Mouse (Mus musculus) limb, embryonic 15.5 days (tissue): Measurements from ENCODE around the gene Lgals8. TPM values are rescaled to one million over a fixed set of nuclear protein-coding genes. Genes with fewer than 3 reads are reported as not detected.

ENCODE experiments used
- ATAC-seq: fragments of 200-750 bp; cut with Nextera tagmentation; 2 replicates; pipeline ENCODE4 v1.8.0; 2017; ENCODE audit warnings: low read depth, moderate TSS enrichment; ENCODE audit not compliant: insufficient number of reproducible peaks, low FRiP score, low TSS enrichment
- H3K27ac ChIP-seq: fragments of 300-500 bp; sonication (generic); 2 replicates; pipeline ENCODE4 v1.5.1; 2015; ENCODE audit warnings: moderate library complexity, mild to moderate bottlenecking, inconsistent platforms
- H3K27me3 ChIP-seq: fragments of 300-500 bp; sonication (generic); 2 replicates; pipeline ENCODE4 v1.6.1; 2015; ENCODE audit warnings: inconsistent platforms
- H3K36me3 ChIP-seq: fragments of 300-500 bp; sonication (generic); 2 replicates; pipeline ENCODE4 v1.6.1; 2015; ENCODE audit warnings: inconsistent platforms
- H3K4me1 ChIP-seq: fragments of 300-500 bp; sonication (generic); 2 replicates; pipeline ENCODE4 v1.6.1; 2015; ENCODE audit warnings: inconsistent platforms
- H3K4me2 ChIP-seq: fragments of 300-500 bp; sonication (generic); 2 replicates; pipeline ENCODE4 v1.6.1; 2015; ENCODE audit warnings: mild to moderate bottlenecking, inconsistent platforms
- H3K4me3 ChIP-seq: fragments of 300-500 bp; sonication (generic); 2 replicates; pipeline ENCODE4 v1.5.1; 2015; ENCODE audit warnings: mild to moderate bottlenecking, inconsistent platforms
- H3K9ac ChIP-seq: fragments of 300-500 bp; sonication (generic); 2 replicates; pipeline ENCODE4 v1.6.1; 2015; ENCODE audit warnings: inconsistent platforms
- H3K9me3 ChIP-seq: fragments of 300-500 bp; sonication (generic); 2 replicates; pipeline ENCODE4 v1.6.1; 2016; ENCODE audit warnings: inconsistent platforms
- WGBS: fragments of 180-500 bp; shearing (Covaris S2); methylation state at CpG from one replicate; pipeline ENCODE4 v1.1.7; 2015; 5-methylcytosine and 5-hydroxymethylcytosine counted together
- polyA plus RNA-seq: library from polyadenylated mRNA; unstranded; fragments of >200 nt; fragmentation: Nextera tagmentation; extraction: Ambion mirVana; gene quantifications from 2 replicates; pipeline ENCODE4 v1.2.1, GENCODE M21; 2015

Lgals8 gene
- 23.4 and 23.6 TPM in 2 replicates for polyA plus RNA-seq

DNA sequence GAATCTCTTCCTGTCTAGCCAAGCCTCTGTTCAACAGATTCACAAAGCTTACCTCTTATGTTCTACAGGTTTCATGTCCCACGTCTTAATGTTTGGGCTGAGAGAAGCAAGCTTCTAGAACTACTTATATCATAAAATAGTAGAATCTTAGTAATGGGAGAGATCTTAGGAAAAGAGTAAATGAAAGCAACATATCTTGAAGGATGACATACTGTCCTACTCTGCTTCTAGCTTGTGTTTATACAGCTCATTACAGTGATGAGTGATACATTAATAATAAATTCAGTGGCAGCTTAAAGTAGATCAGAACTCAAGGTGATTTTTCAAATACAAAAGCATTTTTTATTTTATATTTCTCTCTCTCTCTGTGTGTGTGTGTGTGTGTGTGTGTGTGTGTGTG, at the start of gene Lgals8:
TSS of gene Lgals8 (minus strand) at position 101 of the 400 bp plus-strand sequence.
- WGBS = 84% methylated on average over 1 of the region's 1 CpGs
- no peak for ATAC-seq
- H3K9me3 ChIP-seq = no peaks in the 10 kb centered on the region

DNA sequence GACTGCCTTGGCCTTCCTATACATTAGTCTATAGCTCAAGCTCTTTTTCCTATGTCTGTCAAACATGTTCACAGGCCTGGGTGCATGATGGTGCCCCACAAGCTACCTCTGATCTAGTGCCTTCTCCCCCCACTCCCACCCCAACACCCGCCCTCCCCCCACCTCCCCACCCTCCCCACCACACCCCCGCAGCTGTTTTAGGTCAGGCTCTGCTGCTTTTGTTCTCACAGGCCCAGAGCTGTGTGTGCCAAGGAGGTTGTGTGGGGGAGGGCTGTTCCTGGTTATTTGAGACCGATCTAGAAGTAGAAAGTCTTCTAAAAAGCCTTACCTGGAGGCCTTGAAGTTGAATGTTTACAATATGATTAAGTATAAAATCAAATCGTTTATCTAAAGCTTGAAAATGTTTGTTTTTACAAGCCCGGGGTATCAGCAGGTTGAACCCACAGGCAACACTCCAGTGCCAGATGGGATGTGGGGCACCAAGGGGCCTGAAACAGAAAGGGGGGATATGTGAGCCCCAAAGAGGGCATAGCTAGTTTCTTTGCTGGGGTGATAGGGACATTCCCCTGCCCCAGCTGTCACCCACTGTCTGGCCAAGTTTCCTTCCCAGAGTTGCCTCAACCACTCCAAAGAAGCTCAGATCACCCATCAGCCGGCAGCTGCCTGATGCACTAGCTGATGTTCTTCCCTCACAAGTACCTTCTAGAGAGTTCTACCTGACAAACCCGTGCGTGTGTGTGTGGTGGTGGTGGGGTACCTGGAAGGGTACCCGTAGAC, 46.6 kb upstream of the Lgals8 start:
- Histone ChIP-seq H3K4me1 (no peaks in the 10 kb centered on the region), H3K27me3 (no peaks in the 10 kb centered on the region), H3K36me3 (no peaks in the 10 kb centered on the region), H3K27ac (no peak overlapping the region), H3K4me2 (no peak overlapping the region), H3K9me3 (no peaks in the 10 kb centered on the region), H3K9ac (no peak overlapping the region), H3K4me3 (no peak overlapping the region)
- no peak for ATAC-seq
- 59% methylated on average over 9 of the region's 9 CpGs for WGBS

More for the DNA sequence above, at the start of gene Lgals8:
- Histone ChIP-seq H3K4me3 (no peak within 1 kb of the TSS), H3K27me3 (no peaks in the 10 kb centered on the region), H3K4me1 (peaks cover 9% of the 10 kb centered on the region; the same call in 1 of the 2 replicates), H3K36me3 (no peaks in the 10 kb centered on the region), H3K27ac (no peak within 1 kb of the TSS), H3K4me2 (no peak within 1 kb of the TSS), H3K9ac (no peak within 1 kb of the TSS)

DNA sequence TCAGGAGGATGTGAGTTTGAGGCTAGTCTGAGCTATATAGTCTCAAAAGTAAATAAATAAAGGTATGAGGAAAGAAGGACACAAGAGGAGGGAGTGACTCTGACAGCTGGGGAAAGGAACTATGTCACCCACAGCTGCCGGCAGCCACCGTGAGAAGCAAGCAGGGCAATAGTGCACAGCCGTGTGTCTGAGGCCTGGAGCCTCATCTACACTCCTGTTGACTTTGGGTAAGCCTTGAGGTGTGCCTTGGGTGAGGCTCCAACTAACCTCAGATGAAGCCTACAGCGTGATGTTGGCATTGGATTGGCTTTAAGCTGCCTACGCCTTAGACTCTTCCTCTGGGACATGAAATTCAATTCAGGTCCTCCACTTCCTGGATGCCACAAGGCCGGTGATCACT, 45.3 kb upstream of the Lgals8 start:
- no peak overlapping the region for H3K27ac ChIP-seq

DNA sequence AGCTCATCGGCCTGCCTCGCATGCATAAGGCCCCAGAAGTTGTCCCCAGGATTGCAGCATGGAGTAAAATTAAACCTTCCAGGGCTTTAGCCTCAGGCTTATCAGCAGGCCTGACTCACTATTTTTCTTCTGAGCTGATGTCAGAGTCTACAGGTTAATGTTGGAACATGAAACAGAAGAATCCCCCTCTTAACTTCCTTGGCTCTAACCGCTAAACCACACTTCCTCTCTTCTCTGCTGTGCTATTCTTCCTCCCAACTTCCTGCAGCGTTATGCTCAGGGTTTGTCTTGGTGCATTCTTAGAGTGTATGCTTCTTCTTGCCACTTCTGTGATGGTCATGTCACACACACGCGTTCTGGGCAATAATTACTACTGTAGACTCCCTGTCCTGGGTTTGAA, 42.7 kb upstream of the Lgals8 start:
- Histone ChIP-seq H3K9me3 (no peaks in the 10 kb centered on the region), H3K36me3 (no peaks in the 10 kb centered on the region), H3K4me3 (no peak overlapping the region), H3K27ac (no peak overlapping the region), H3K4me2 (no peak overlapping the region), H3K9ac (no peak overlapping the region), H3K4me1 (peaks cover 4% of the 10 kb centered on the region; the same call in 1 of the 2 replicates), H3K27me3 (no peaks in the 10 kb centered on the region)
- no peak for ATAC-seq
- 87% methylated on average over 6 of the region's 6 CpGs for WGBS

More for the DNA sequence above, 45.3 kb upstream of the Lgals8 start:
- Histone ChIP-seq H3K9me3 (no peaks in the 10 kb centered on the region), H3K27me3 (no peaks in the 10 kb centered on the region), H3K4me2 (no peak overlapping the region), H3K36me3 (no peaks in the 10 kb centered on the region), H3K9ac (no peak overlapping the region), H3K4me3 (no peak overlapping the region), H3K4me1 (no peaks in the 10 kb centered on the region)
- ATAC-seq = no peak
- 88% methylated on average over 6 of the region's 6 CpGs for WGBS

DNA sequence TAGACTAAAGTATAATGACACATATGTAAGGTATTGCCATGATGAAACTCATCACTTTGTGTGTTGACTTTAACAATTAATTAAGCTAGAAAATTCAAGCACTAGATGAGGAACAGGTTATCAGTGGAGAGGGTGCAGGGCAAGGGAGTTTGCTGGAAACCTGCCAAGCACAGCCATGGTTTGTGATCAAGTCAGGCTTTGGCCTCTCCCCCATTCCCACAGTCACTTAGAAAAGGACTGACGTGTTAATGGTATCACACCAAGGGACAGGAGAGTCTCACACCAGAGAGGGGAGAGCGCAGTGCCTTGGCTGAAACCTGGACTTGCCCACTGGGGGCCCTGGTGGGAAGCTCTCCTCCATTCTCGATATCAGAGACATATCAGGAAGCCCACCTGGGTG, 40.6 kb upstream of the Lgals8 start:
- Histone ChIP-seq H3K9ac (no peak overlapping the region), H3K27me3 (no peaks in the 10 kb centered on the region), H3K36me3 (no peaks in the 10 kb centered on the region), H3K9me3 (no peaks in the 10 kb centered on the region), H3K27ac (no peak overlapping the region), H3K4me2 (no peak overlapping the region), H3K4me1 (peaks cover 4% of the 10 kb centered on the region; the same call in 1 of the 2 replicates), H3K4me3 (no peak overlapping the region)
- ATAC-seq = no peak
- WGBS = 74% methylated on average over 3 of the region's 3 CpGs

DNA sequence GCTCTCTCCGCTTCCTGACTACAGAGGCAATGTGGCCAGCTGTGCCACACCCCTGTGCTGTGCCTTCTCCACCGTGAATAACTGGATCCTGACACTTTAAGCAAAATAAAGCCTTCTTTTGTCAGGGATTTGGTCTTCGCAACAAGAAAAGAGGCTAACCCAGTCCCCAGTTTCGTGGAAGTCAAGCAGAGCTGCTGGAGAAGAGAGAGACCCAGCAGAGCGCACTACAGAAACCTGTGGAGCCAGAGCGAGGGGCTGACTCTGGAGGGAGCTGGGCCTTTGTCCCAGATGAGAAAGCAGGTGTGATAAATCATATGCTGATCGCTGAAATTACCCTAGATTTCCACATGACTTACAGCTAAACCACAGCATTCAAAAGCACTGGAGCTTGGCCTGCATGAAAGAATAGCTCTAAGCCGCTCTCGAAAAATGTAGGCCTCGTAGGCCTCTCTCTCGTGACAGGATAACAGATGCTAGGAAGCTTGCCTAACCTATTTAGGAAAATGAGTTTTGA, 38.6 kb upstream of the Lgals8 start:
- H3K27me3 ChIP-seq = no peaks in the 10 kb centered on the region
- no peak overlapping the region for H3K4me3 ChIP-seq
- H3K4me1 ChIP-seq = peaks cover 4% of the 10 kb centered on the region; the same call in 1 of the 2 replicates
- 45% methylated on average over 11 of the region's 11 CpGs for WGBS
- no peak for ATAC-seq
- H3K36me3 ChIP-seq = no peaks in the 10 kb centered on the region
- H3K9ac ChIP-seq = no peak overlapping the region
- no peak overlapping the region for H3K4me2 ChIP-seq
- no peaks in the 10 kb centered on the region for H3K9me3 ChIP-seq
- peak overlapping the region; percentile 38; the same call in 1 of the 2 replicates for H3K27ac ChIP-seq

DNA sequence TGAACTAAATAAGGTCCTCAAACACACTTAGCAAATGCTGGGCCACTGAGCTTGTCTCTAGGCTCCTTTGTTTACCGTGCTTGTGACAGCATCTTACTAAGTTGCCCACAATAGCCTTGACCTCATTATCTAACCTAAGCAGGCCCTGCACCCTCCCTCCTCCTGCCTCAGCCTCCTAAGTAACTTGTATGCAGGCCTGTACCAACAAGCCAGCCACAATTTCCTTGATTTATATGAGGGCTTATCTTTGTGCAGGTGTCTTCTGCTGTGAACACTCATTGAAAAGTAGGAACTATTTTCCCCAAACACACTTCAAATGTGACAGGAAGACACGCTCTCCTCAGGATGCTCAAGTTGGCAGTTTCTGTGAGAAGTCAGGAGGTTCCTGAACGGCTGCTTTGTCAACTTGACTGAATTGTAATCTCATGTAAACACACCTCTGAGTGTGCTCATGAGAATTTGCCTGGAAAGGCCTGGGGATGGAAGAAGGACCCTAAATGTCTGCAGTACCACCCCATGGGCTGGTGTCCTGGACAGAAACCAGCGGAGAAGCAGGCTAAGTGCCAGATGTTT, 38.0 kb upstream of the Lgals8 start:
- H3K36me3 ChIP-seq = no peaks in the 10 kb centered on the region
- 44% methylated on average over 4 of the region's 4 CpGs for WGBS
- no peak overlapping the region for H3K4me3 ChIP-seq
- no peaks in the 10 kb centered on the region for H3K27me3 ChIP-seq
- H3K9ac ChIP-seq = no peak overlapping the region
- no peak for ATAC-seq
- peaks cover 4% of the 10 kb centered on the region; the same call in 1 of the 2 replicates for H3K4me1 ChIP-seq
- H3K27ac ChIP-seq = peak overlapping the region; percentile 38; the same call in 1 of the 2 replicates
- no peak overlapping the region for H3K4me2 ChIP-seq
- H3K9me3 ChIP-seq = no peaks in the 10 kb centered on the region

DNA sequence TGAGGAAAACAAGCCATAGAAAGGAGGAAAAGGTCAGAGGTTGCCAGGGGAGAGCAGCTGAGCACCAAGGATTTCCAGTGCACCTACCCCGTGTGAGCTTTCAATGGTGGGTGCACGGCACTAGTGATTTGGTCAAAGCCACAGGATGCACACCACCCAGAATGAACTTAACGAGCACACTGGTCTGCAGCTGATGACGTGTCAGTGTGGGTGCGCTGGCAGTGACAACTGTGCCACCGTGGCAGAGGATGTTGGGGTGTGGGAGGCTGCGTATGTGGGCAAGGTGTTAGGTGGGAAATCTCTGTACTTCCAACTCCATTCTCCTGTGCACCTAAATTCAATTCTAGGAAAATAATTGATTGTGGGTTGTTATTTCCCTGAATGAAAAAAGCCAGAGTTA, 34.4 kb upstream of the Lgals8 start:
- no peak overlapping the region for H3K27ac ChIP-seq
- no peaks in the 10 kb centered on the region for H3K9me3 ChIP-seq
- H3K4me1 ChIP-seq = peaks cover 4% of the 10 kb centered on the region; the same call in 1 of the 2 replicates
- no peak overlapping the region for H3K4me3 ChIP-seq
- H3K27me3 ChIP-seq = no peaks in the 10 kb centered on the region
- H3K4me2 ChIP-seq = no peak overlapping the region
- WGBS = 72% methylated on average over 7 of the region's 7 CpGs
- H3K9ac ChIP-seq = no peak overlapping the region
- no peak for ATAC-seq
- H3K36me3 ChIP-seq = no peaks in the 10 kb centered on the region

DNA sequence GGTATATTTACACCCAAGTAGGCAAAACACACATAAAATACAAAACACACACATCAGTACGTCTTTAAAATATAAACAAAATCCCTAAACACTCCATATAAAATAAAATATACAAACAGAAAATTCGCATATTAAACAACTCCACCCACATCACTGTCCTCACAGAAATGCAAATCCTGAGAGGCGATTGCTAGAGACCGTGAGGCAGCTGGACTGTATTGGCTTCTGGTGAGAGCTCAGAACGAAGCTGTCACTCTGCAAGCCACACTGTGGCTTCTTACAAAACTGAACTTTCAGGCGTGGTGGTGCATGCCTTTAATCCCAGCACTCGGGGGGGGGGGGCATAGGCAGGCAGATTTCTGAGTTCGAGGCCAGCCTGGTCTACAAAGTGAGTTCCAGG, 33.1 kb upstream of the Lgals8 start:
- WGBS = 66% methylated on average over 8 of the region's 8 CpGs
- no peak overlapping the region for H3K9ac ChIP-seq
- no peak overlapping the region for H3K4me2 ChIP-seq
- no peaks in the 10 kb centered on the region for H3K36me3 ChIP-seq
- no peaks in the 10 kb centered on the region for H3K27me3 ChIP-seq
- ATAC-seq = no peak
- no peaks in the 10 kb centered on the region for H3K9me3 ChIP-seq
- no peak overlapping the region for H3K4me3 ChIP-seq
- H3K27ac ChIP-seq = no peak overlapping the region
- H3K4me1 ChIP-seq = no peaks in the 10 kb centered on the region

DNA sequence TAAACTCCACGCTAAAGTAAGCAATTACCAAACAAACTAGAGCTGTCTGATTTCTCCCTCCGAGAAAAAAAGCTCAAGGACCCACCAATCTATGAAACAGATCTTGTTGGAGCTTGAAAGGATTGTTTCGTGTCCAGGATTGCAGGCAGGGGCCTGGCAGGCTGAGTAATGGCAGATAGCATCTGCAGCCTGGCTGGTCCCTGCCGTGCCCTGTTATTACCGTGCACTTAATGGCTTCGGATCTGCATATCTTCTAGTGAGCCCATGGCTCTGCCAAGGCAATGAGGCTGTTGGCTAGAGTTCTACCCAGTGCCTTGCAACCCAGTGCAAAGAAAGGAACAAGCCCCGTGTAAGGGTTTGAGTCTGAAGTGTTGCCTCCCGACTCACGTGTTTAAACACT, 30.0 kb upstream of the Lgals8 start:
- WGBS = 78% methylated on average over 9 of the region's 9 CpGs
- no peaks in the 10 kb centered on the region for H3K9me3 ChIP-seq
- no peaks in the 10 kb centered on the region for H3K4me1 ChIP-seq
- no peak overlapping the region for H3K9ac ChIP-seq
- ATAC-seq = no peak
- no peaks in the 10 kb centered on the region for H3K36me3 ChIP-seq
- H3K4me2 ChIP-seq = no peak overlapping the region
- H3K4me3 ChIP-seq = no peak overlapping the region
- no peaks in the 10 kb centered on the region for H3K27me3 ChIP-seq
- H3K27ac ChIP-seq = no peak overlapping the region

DNA sequence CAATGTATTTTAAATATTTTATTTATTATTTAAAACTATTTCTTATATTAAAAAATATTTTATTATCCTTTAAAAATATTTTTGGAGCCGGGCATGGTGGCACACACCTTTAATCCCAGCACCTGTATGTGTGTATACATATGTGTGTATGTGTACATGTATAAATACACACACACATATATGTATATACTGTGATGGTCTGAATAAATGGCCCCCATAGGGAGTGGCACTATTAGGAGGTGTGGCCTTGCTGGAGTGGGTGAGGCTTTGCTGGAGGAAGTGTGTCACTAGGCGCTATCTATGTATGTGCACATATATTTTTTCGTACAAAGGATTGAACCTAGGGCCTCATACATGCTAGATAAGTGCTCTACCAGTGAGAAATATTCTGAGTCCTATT, 27.8 kb upstream of the Lgals8 start:
- H3K4me1 ChIP-seq = no peaks in the 10 kb centered on the region
- ATAC-seq = no peak
- H3K27ac ChIP-seq = no peak overlapping the region
- H3K36me3 ChIP-seq = no peaks in the 10 kb centered on the region
- 93% methylated on average over 3 of the region's 3 CpGs for WGBS
- H3K9ac ChIP-seq = no peak overlapping the region
- H3K27me3 ChIP-seq = no peaks in the 10 kb centered on the region
- no peak overlapping the region for H3K4me2 ChIP-seq
- no peaks in the 10 kb centered on the region for H3K9me3 ChIP-seq
- H3K4me3 ChIP-seq = no peak overlapping the region

DNA sequence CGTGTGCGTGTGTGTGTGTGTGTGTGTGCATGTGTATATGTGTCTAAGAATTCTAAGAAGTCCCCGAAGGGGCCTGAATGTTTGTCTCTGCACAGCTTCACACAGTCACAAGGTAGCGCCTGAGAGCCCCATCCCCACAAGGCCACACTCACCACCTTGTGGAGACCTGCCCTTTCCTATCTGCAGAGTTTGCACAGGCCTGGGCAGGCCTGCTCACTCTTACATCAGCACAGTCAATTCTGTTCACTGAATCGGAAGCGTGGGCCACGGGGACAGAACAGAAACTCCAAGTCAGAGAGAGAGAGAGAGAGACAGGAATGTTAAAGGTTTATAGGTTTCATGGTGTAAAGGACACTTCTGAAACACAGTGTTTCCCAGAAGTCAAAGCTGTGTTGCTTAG, 20.9 kb upstream of the Lgals8 start:
- 0 out of 2 replicates have a peak overlapping the region, but pooled peaks have one; percentile 33 for H3K27ac ChIP-seq
- 62% methylated on average over 7 of the region's 7 CpGs for WGBS
- H3K36me3 ChIP-seq = no peaks in the 10 kb centered on the region

More for the DNA sequence above, 20.9 kb upstream of the Lgals8 start:
- Histone ChIP-seq H3K9ac (no peak overlapping the region), H3K4me3 (no peak overlapping the region), H3K9me3 (no peaks in the 10 kb centered on the region), H3K4me2 (no peak overlapping the region), H3K4me1 (no peaks in the 10 kb centered on the region), H3K27me3 (no peaks in the 10 kb centered on the region)
- ATAC-seq = peak; percentile 64; the same call in 1 of the 2 replicates
